Mouse (Mus musculus) midbrain, embryonic 16.5 days (tissue): ENCODE data around the gene Catsper4. TPM values are rescaled to one million over a fixed set of nuclear protein-coding genes. Genes with fewer than 3 reads are reported as not detected.

Source experiments
- ATAC-seq: fragments of 200-750 bp; cut with Nextera tagmentation; 2 replicates; pipeline ENCODE4 v1.8.0; 2017; ENCODE audit warnings: moderate TSS enrichment
- H3K27ac ChIP-seq: fragments of 300-500 bp; sonication (generic); 2 replicates; pipeline ENCODE4 v1.5.1; 2014; ENCODE audit warnings: mild to moderate bottlenecking, low read length, mixed read lengths
- H3K27me3 ChIP-seq: fragments of 300-500 bp; sonication (generic); 2 replicates; pipeline ENCODE4 v1.6.1; 2014; ENCODE audit warnings: low read depth, low read length, mixed read lengths; ENCODE audit not compliant: control insufficient read depth, insufficient read depth
- H3K36me3 ChIP-seq: fragments of 300-500 bp; sonication (generic); 2 replicates; pipeline ENCODE4 v1.6.1; 2014; ENCODE audit warnings: mild to moderate bottlenecking, low read length, moderate library complexity, mixed read lengths; ENCODE audit not compliant: control insufficient read depth, insufficient read depth
- H3K4me1 ChIP-seq: fragments of 300-500 bp; sonication (generic); 2 replicates; pipeline ENCODE4 v1.6.1; 2014; ENCODE audit warnings: mild to moderate bottlenecking, low read length, mixed read lengths; ENCODE audit not compliant: control insufficient read depth, insufficient read depth
- H3K4me2 ChIP-seq: fragments of 300-500 bp; sonication (generic); 2 replicates; pipeline ENCODE4 v1.6.1; 2014; ENCODE audit warnings: mild to moderate bottlenecking, low read length, mixed read lengths
- H3K4me3 ChIP-seq: fragments of 300-500 bp; sonication (generic); 2 replicates; pipeline ENCODE4 v1.5.1; 2014; ENCODE audit warnings: low read depth, mild to moderate bottlenecking, low read length, moderate library complexity, mixed read lengths
- H3K9ac ChIP-seq: fragments of 300-500 bp; sonication (generic); 2 replicates; pipeline ENCODE4 v1.6.1; 2014; ENCODE audit warnings: low read depth, low read length, mixed read lengths
- H3K9me3 ChIP-seq: fragments of 300-500 bp; sonication (generic); replicated peaks from 2 replicates; pipeline ENCODE4 v1.6.1; 2014; ENCODE audit warnings: mild to moderate bottlenecking, low read length, mixed read lengths; ENCODE audit not compliant: control insufficient read depth, poor library complexity, severe bottlenecking
- WGBS: fragments of 180-500 bp; shearing (Covaris S2); extraction: QIAGEN DNeasy Blood & Tissue Kit; methylation state at CpG from one replicate; pipeline ENCODE4 v1.1.7; 2014; 5-methylcytosine and 5-hydroxymethylcytosine counted together
- polyA plus RNA-seq: library from polyadenylated mRNA; unstranded; fragments of >200 nt; fragmentation: Nextera tagmentation; extraction: Ambion mirVana; gene quantifications from 2 replicates; pipeline ENCODE4 v1.2.1, GENCODE M21; 2015

Catsper4 gene
- polyA plus RNA-seq, 1 experiment from 2014 or later = not detected

DNA sequence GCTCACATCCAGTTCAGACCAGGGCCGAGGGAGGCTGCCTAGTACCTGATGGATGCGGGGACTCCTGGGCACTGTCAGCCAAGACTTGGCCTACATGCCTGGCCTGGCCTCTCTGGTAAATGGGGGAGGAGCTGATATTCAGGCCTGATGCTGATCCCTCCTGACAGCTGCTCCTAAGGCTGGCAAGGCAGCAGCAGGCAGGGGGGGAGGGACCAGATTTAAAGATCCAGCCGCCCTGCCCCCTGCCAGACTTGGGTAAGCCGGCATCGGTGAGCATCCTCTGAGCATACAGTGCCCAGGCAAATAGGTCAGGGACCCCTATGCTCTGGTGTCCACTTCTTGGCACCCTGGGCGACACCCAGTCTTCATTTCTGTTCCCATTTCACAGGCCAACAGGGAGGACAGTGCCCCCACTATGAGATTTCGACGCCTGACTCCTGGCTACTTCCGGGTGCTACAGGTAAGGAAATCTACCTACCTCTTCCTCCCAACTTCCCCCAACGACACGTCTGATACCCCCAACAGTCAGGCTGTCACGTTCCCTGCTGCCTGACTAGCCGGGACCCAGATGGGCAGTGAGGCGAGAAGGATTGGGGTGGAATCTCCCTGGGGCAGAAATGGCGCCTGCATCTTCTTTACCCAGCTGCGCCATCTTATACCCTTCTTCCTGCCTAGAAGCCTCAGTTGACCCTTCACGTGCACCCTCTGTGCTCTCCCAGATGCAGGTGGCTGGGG is 16.5 kb upstream of the Catsper4 start, which contains the start of gene E130218I03Rik:
Gene E130218I03Rik (plus strand): TSS at position 147 of the 735 bp plus-strand sequence.
- Histone ChIP-seq H3K4me2 (peak within 1 kb of the TSS; percentile 85), H3K27me3 (peaks cover 16% of the 10 kb centered on the region), H3K36me3 (no peaks in the 10 kb centered on the region), H3K9ac (no peak within 1 kb of the TSS), H3K9me3 (no peaks in the 10 kb centered on the region), H3K27ac (no peak within 1 kb of the TSS), H3K4me1 (peaks cover 14% of the 10 kb centered on the region), H3K4me3 (peak within 1 kb of the TSS; percentile 67)
- no peak for ATAC-seq
- 92% methylated on average over 17 of the region's 17 CpGs for WGBS

DNA sequence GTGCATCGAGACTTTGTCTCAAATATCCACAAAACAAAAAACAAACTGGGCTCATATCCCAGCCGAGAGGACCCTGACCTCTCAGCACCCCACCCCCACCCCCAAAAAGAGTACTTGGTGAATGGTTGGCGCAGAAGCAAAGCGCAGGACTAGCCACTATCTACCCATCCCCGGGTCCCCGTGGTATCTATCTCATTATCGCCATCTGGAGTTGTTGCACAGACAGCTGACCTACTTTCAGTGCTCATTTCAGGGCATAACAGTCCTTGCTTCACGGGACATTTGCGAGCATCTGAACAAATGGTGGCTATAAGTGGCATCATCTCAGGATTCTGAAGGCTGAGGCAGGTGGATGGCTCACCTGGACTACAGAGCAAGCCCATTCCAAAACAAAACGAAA is 11.5 kb upstream of the Catsper4 start:
- 15% methylated on average over 10 of the region's 10 CpGs for WGBS
- H3K4me2 ChIP-seq = peak overlapping the region; percentile 5; the same call in 1 of the 2 replicates

DNA sequence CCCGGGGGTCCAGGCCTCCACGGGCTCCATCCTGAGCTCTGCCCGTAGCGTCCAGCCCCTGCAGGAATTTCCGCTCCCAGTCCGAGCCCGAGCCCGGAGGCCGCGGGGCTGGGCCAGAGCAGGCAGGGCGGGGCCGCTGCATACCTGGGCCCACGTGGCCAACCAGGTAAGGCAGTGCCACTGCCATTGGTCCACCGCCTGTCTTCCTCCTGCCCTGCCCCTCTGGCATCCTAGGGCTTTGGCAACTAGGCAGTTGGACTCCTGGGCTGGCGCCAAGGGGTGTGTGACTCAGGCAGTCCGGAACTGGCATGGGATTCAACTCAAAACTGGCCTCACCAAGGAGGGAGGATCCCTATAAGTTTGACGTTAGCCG is 11.1 kb upstream of the Catsper4 start, which contains the start of gene Cnksr1:
Gene Cnksr1 (minus strand): TSS at position 121 of the 373 bp plus-strand sequence.
- peaks cover 11% of the 10 kb centered on the region; the same call in 1 of the 2 replicates for H3K27me3 ChIP-seq
- H3K9me3 ChIP-seq = no peaks in the 10 kb centered on the region
- H3K27ac ChIP-seq = no peak within 1 kb of the TSS
- no peaks in the 10 kb centered on the region for H3K4me1 ChIP-seq
- H3K9ac ChIP-seq = no peak within 1 kb of the TSS
- peak within 1 kb of the TSS; percentile 5; the same call in 1 of the 2 replicates for H3K4me2 ChIP-seq
- 3% methylated on average over 18 of the region's 18 CpGs for WGBS
- no peak for ATAC-seq
- no peak within 1 kb of the TSS for H3K4me3 ChIP-seq
- no peaks in the 10 kb centered on the region for H3K36me3 ChIP-seq

More for the DNA sequence above, 11.5 kb upstream of the Catsper4 start:
- H3K27ac ChIP-seq = no peak overlapping the region
- no peak overlapping the region for H3K9ac ChIP-seq
- H3K4me1 ChIP-seq = no peaks in the 10 kb centered on the region
- no peaks in the 10 kb centered on the region for H3K36me3 ChIP-seq
- ATAC-seq = no peak
- no peaks in the 10 kb centered on the region for H3K9me3 ChIP-seq
- H3K4me3 ChIP-seq = no peak overlapping the region
- H3K27me3 ChIP-seq = peaks cover 11% of the 10 kb centered on the region; the same call in 1 of the 2 replicates

DNA sequence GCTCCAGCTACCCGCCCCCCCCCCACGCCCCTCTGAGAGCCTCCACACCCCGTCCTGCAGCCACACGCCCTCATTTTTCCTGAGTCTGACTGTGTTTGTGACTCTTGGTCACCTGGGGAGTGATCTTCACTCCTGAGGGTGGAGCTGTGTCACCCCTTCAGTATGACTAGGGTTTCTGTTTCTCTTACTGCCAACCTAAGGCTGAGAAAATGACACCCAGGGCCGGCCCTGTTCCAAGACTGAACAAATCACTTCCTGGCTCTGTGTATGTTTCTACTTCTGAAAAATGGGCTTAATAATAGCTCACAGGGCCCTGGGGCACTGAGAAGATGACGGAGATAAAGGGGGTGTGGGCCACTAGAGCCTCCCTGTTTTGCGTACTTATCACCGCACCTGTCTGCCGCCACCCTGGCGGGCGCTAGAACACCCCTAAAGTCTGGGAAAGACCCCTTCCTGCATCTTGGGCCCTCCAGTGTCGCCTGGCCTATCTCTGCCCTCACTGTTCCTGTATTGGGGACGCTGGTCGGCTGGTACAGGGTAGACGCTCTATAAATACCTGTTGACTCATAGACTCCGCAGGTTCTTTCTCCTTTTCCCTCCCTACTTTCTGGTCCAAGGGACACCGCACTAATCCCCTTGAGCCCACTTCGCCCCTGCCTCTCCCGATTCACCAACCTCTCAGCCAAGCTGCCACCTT is 10.5 kb upstream of the Catsper4 start:
- Histone ChIP-seq H3K9me3 (no peaks in the 10 kb centered on the region), H3K9ac (no peak overlapping the region), H3K27ac (no peak overlapping the region), H3K36me3 (no peaks in the 10 kb centered on the region), H3K4me3 (no peak overlapping the region), H3K4me2 (peak overlapping the region; percentile 5; the same call in 1 of the 2 replicates), H3K4me1 (no peaks in the 10 kb centered on the region), H3K27me3 (peaks cover 11% of the 10 kb centered on the region; the same call in 1 of the 2 replicates)
- ATAC-seq = no peak
- 27% methylated on average over 19 of the region's 19 CpGs for WGBS

DNA sequence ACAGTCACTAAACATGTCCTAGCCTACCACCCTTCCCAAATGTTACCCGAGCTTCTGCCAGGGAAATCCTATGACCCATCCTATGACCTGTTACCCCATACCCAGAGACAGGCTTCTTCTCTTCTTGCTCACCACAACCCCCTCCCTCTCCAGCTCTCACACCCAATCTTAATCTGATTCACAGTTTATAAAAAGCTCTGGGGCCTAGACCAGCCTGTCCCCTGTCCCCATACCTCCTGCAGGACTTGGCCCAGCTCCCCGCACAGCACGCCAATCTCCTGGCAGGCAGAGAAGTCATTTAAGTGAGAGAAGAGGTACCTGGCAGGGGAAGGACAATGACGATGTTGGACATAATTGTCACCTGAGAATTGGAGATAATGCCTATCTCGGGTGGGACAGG is 7.7 kb upstream of the Catsper4 start:
- Histone ChIP-seq H3K27me3 (peaks cover 11% of the 10 kb centered on the region; the same call in 1 of the 2 replicates), H3K4me3 (no peak overlapping the region), H3K4me1 (no peaks in the 10 kb centered on the region), H3K36me3 (no peaks in the 10 kb centered on the region), H3K4me2 (no peak overlapping the region), H3K9me3 (no peaks in the 10 kb centered on the region), H3K27ac (no peak overlapping the region), H3K9ac (no peak overlapping the region)
- 85% methylated on average over 5 of the region's 5 CpGs for WGBS
- no peak for ATAC-seq

DNA sequence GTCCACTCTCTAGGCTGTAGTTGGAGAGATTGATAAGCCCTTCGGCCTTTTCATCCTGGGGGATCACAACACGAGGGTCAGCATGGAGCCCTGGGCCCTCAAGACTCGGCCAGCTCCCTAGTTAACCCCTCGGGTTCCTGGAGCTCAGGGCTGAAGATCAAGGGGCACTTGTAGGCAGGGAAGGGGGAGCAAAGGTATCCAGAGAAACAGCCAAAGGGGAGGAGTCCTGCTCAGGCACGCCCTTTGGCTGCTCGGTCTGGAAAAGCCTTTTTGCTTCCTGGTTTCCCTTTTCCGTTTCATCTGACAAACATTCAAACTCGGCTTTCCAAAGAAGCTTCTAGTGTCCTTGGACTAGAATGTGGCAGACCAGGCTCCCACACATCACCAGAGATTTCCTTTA is 3.2 kb upstream of the Catsper4 start:
- no peaks in the 10 kb centered on the region for H3K36me3 ChIP-seq
- no peaks in the 10 kb centered on the region for H3K4me1 ChIP-seq
- no peaks in the 10 kb centered on the region for H3K27me3 ChIP-seq
- H3K4me3 ChIP-seq = no peak overlapping the region
- H3K27ac ChIP-seq = no peak overlapping the region
- no peak overlapping the region for H3K4me2 ChIP-seq
- WGBS = 36% methylated on average over 8 of the region's 8 CpGs
- no peak overlapping the region for H3K9ac ChIP-seq
- no peak for ATAC-seq
- no peaks in the 10 kb centered on the region for H3K9me3 ChIP-seq

DNA sequence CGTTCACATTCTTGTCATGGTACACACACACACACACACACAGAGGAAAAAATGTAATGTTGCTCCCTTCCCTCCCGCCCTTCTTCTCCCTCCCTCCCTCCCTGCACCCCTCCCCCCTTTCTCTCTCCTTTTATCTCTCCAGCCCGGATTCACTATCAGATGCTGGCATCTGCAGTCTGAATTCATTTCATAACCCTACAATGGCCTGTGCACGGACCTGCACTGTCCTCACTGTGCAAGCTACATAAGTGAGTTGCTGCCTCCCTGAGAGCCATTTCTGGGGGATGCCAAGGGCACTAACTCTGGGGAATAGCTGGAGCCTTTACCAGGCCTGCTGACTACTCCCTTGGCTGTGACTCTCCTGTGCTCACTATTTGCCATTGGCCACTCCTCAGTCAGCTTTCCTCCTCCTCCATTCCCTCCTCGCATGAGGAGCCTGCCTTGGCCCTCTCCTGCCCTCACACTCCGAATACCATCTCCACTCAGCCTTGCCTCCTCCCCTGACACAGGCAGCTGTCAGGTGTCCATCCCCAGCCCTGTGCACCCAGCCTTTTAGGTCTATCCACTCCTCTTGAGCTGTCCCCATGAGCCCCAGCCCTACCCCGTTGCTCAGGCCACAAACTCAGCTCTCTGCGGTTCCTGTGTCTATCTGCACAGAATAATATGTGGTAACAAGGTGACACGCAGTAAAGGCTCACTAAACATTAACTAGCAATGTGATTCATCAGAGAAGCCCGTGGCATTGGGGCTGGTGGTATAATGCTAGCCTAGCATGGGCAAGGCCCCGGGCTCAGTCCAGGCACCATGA is 4.2 kb downstream of the Catsper4 start:
- no peaks in the 10 kb centered on the region for H3K36me3 ChIP-seq
- no peak for ATAC-seq
- no peak overlapping the region for H3K4me2 ChIP-seq
- no peak overlapping the region for H3K9ac ChIP-seq
- WGBS = 66% methylated on average over 11 of the region's 11 CpGs
- no peak overlapping the region for H3K4me3 ChIP-seq
- no peaks in the 10 kb centered on the region for H3K4me1 ChIP-seq
- no peak overlapping the region for H3K27ac ChIP-seq
- H3K27me3 ChIP-seq = no peaks in the 10 kb centered on the region
- H3K9me3 ChIP-seq = no peaks in the 10 kb centered on the region

DNA sequence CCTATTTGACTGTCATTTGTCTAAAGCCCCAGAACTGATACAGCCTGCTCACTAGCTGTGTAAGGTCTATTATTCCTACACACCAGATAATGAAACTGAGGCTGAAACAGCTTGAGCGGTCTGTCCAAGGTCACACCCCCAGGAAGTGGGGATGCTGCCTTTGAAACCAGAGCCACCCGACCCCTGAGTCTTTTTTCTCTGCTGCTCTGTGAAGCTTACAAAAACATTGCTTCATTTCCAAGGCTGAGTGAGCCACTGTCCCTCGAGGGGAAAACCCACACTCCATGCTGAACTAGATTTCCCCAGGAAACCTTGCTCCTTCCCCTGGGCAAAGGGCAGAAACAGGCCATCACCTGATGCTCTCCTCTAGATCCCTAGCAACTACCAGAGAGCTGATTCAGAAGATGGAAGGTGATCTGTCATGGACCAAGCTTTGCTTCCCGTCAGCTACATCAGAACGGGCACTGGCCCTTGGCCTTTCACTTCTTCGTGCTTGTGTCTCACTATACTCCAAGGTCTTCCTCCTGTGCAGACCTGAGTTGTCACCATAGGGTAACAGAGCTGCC is 20.6 kb downstream of the Catsper4 start:
- Histone ChIP-seq H3K4me3 (no peak overlapping the region), H3K27ac (no peak overlapping the region), H3K9ac (no peak overlapping the region), H3K27me3 (no peaks in the 10 kb centered on the region), H3K4me1 (no peaks in the 10 kb centered on the region), H3K4me2 (no peak overlapping the region), H3K9me3 (no peaks in the 10 kb centered on the region), H3K36me3 (no peaks in the 10 kb centered on the region)
- 71% methylated on average over 6 of the region's 6 CpGs for WGBS
- no peak for ATAC-seq
